In the genomic region with DNA sequence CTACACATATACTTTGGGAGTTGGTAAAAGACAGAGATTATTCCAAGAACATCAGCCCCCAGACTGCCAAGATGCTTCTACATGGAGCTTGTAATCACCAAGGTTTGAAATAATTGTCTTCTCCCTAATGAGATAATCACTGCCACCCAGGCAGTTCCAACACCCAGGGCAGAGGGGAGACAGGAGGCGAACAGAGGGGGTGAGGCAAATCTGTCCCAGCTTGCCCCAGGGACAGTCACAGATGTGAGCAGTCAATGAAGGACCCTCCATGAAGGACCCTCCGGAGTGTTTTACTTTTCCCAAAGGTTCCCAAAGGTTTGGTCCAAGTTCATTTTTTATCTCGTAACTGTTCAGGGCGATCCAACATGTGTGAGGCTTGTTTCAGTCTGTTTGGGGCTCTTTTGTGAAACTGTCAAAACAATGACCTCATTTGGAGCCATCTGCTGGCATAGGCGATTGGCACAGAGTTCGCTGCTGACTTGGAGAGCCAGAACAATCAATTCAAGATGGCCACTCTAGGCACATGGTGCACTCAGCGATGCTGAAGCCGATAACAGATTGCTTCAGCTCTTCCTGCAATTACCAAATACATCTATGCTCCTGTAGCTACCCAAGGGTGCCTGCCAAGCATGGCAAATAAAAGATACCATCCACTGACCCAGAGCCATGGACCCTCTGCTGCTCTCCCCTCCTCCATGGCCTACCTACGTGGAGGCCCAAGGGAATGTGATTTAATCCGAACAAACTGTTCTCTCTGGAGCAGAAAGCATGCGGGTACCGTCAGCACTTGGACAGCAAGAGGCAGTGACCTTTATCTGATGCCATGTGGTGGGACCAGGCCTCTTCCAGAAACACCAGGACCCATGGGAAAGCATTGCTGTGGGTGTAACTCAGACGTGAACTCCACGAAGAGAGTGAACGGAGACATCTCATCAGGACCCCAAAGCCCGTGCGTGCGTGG, we compare ENCODE assay signal across 11 mouse cellular contexts.
DNase-seq lines count a peak whose midpoint lies in the region; ATAC-seq and TF ChIP-seq lines count a peak whose summit lies in the region.
"Had no signal": no experiment of that assay in that cellular context is flagged by ENCODE, and none has a peak within 500 bp of the region (broad histone marks: within the 10 kb centered on the region; RNA-seq: fewer than 3 reads in every experiment).

No protein-coding gene starts in this region.

- TF ChIP-seq CTCF in hindbrain, postnatal 0 days (IDR thresholded peaks at IDR 0.05; ENCODE audit: low read depth) = no peak
- TF ChIP-seq CTCF in stomach, postnatal 0 days (IDR thresholded peaks at IDR 0.05; ENCODE audit: low read depth) = no peak

- no peak for TF ChIP-seq EP300 in stomach, postnatal 0 days (optimal IDR thresholded peaks at IDR 0.05)

- H3K36me3 ChIP-seq in hindbrain, postnatal 0 days (ENCODE audit: insufficient read depth, low read length) = no peaks in the 10 kb centered on the region
- H3K36me3 ChIP-seq in stomach, postnatal 0 days (ENCODE audit: control insufficient read depth, insufficient read depth, low read length) = no peaks in the 10 kb centered on the region
- H3K36me3 ChIP-seq: lung, embryonic 15.5 days; neural tube, embryonic 12.5 days had no signal

- no peak overlapping the region for H3K4me2 ChIP-seq in hindbrain, postnatal 0 days (ENCODE audit: low read depth, low read length)
- H3K4me2 ChIP-seq in stomach, postnatal 0 days (replicated peaks; ENCODE audit: low read depth) = no peak overlapping the region
- H3K4me2 ChIP-seq: lung, embryonic 15.5 days; neural tube, embryonic 12.5 days had no signal

- no peak overlapping the region for H3K4me3 ChIP-seq in hindbrain, postnatal 0 days (ENCODE audit: low read length)
- H3K4me3 ChIP-seq in stomach, postnatal 0 days (ENCODE audit: low read depth, low read length) = no peak overlapping the region
- H3K4me3 ChIP-seq: lung, embryonic 15.5 days; neural tube, embryonic 12.5 days had no signal

- ATAC-seq in hindbrain, postnatal 0 days = peak; percentile 86
- ATAC-seq in stomach, postnatal 0 days (ENCODE audit: low FRiP score, low TSS enrichment) = no peak

- DNase-seq in frontal cortex, adult 2 months (ENCODE audit: extremely low spot score in 1 of 2, low spot score in 1 of 2) = peak; percentile 14 to 28
- no peak for DNase-seq in frontal cortex, postnatal 14 days (ENCODE audit: low spot score in 2 of 2)
- peak; percentile 18 for DNase-seq in right cerebral cortex, adult 18-20 months
- no peak for DNase-seq in right cerebral cortex, postnatal 4 days
- peak; percentile 81 for DNase-seq in hindbrain, postnatal 0 days (ENCODE audit: low spot score)
- DNase-seq in spleen, adult 12 weeks (ENCODE audit: low spot score) = no peak
- no peak for DNase-seq in right cerebral cortex, postnatal 25 days
- DNase-seq in stomach, postnatal 0 days (ENCODE audit: low spot score) = no peak
- DNase-seq: heart, postnatal 4 days had no signal

- no peaks in the 10 kb centered on the region for H3K27me3 ChIP-seq in hindbrain, postnatal 0 days (ENCODE audit: insufficient read depth, low read length)
- H3K27me3 ChIP-seq in stomach, postnatal 0 days (ENCODE audit: control insufficient read depth, insufficient read depth, low read length) = no peaks in the 10 kb centered on the region
- H3K27me3 ChIP-seq: lung, embryonic 15.5 days; neural tube, embryonic 12.5 days had no signal

- no peaks in the 10 kb centered on the region for H3K4me1 ChIP-seq in hindbrain, postnatal 0 days (ENCODE audit: insufficient read depth, low read length)
- no peaks in the 10 kb centered on the region for H3K4me1 ChIP-seq in stomach, postnatal 0 days (replicated peaks; ENCODE audit: control insufficient read depth, insufficient read depth)
- H3K4me1 ChIP-seq: lung, embryonic 15.5 days; neural tube, embryonic 12.5 days had no signal

- peak overlapping the region; percentile 74 for H3K27ac ChIP-seq in hindbrain, postnatal 0 days
- no peak overlapping the region for H3K27ac ChIP-seq in stomach, postnatal 0 days (replicated peaks)
- H3K27ac ChIP-seq: lung, embryonic 15.5 days; neural tube, embryonic 12.5 days had no signal

- 50% methylated on average over 18 of the region's 18 CpGs for WGBS in hindbrain, postnatal 0 days
- 88% methylated on average over 18 of the region's 18 CpGs for WGBS in stomach, postnatal 0 days

- no peak overlapping the region for H3K9ac ChIP-seq in hindbrain, postnatal 0 days (replicated peaks; ENCODE audit: low read length)
- H3K9ac ChIP-seq in stomach, postnatal 0 days (ENCODE audit: low read length) = no peak overlapping the region
- H3K9ac ChIP-seq: lung, embryonic 15.5 days; neural tube, embryonic 12.5 days had no signal

- H3K9me3 ChIP-seq in hindbrain, postnatal 0 days (ENCODE audit: low read length) = no peaks in the 10 kb centered on the region
- H3K9me3 ChIP-seq in stomach, postnatal 0 days (ENCODE audit: control insufficient read depth, low read length) = no peaks in the 10 kb centered on the region
- H3K9me3 ChIP-seq: lung, embryonic 15.5 days; neural tube, embryonic 12.5 days had no signal

Comparison
In these comparisons a context has a peak if more than half of its experiments do, and no peak if none do; other contexts are left out.
1. DNase-seq: peak in frontal cortex, adult 2 months (2 of 2), right cerebral cortex, adult 18-20 months (single experiment) and hindbrain, postnatal 0 days (single experiment); none in frontal cortex, postnatal 14 days (0 of 2), right cerebral cortex, postnatal 4 days (single experiment), spleen, adult 12 weeks (single experiment), right cerebral cortex, postnatal 25 days (single experiment) and stomach, postnatal 0 days (single experiment).